ENCODE assay signal across 8 mouse cellular contexts in genomic region chr5:25848058-25848457, GRCm38 (mm10).
DNase-seq lines count a peak whose midpoint lies in the region; ATAC-seq and TF ChIP-seq lines count a peak whose summit lies in the region.
"Had no signal": no experiment of that assay in that cellular context is flagged by ENCODE, and none has a peak within 500 bp of the region (broad histone marks: within the 10 kb centered on the region; RNA-seq: fewer than 3 reads in every experiment).

No protein-coding gene starts in this region.

- no peak overlapping the region for H3K4me2 ChIP-seq in embryonic facial prominence, embryonic 14.5 days (ENCODE audit: low read depth, low read length)

- no peak overlapping the region for H3K4me3 ChIP-seq in spleen, adult 2 months (ENCODE audit: extremely low read depth, insufficient read depth, insufficient read length)
- H3K4me3 ChIP-seq in embryonic facial prominence, embryonic 14.5 days (ENCODE audit: low read depth, low read length), result no peak overlapping the region
- no peak overlapping the region for H3K4me3 ChIP-seq in layer of hippocampus, adult 2 months

- no peak for DNase-seq in spleen, adult 2 months (ENCODE audit: low read depth in 1 of 2, low spot score in 2 of 2)
- DNase-seq in spleen, adult 12 weeks (ENCODE audit: low spot score), result no peak
- peak; percentile 79 for DNase-seq in brain, embryonic 14.5 days (ENCODE audit: low read depth)
- DNase-seq in embryonic facial prominence, embryonic 14.5 days (ENCODE audit: low spot score), result peak; percentile 63
- peak; percentile 60 to 68 for DNase-seq in layer of hippocampus, adult 2 months (ENCODE audit: low spot score in 2 of 2)
- DNase-seq in neural tube, embryonic 10.5 days (ENCODE audit: extremely low spot score, low spot score), result peak; percentile 46
- DNase-seq in thymus, postnatal 14 days, result peak; percentile 34

- no peaks in the 10 kb centered on the region for H3K36me3 ChIP-seq in spleen, adult 2 months (ENCODE audit: control insufficient read depth, insufficient read depth, low read length)
- H3K36me3 ChIP-seq in embryonic facial prominence, embryonic 14.5 days (ENCODE audit: control insufficient read depth, insufficient read depth, low read length), result no peaks in the 10 kb centered on the region

- 0 out of 2 replicates have a peak, but pooled peaks have one; percentile 6 for TF ChIP-seq CTCF in spleen, adult 2 months (IDR thresholded peaks at IDR 0.05; ENCODE audit: extremely low read depth, insufficient read depth, insufficient read length, insufficient replicate concordance)
- TF ChIP-seq CTCF in brain, embryonic 14.5 days (IDR thresholded peaks at IDR 0.05; ENCODE audit: borderline replicate concordance, extremely low read depth, insufficient read depth, insufficient read length), result peak; percentile 72
- TF ChIP-seq CTCF in layer of hippocampus, adult 2 months (conservative IDR thresholded peaks at IDR 0.05), result peak; percentile 89

- no peak for ATAC-seq in embryonic facial prominence, embryonic 14.5 days (ENCODE audit: low read depth)

- TF ChIP-seq POLR2A in spleen, adult 2 months (IDR thresholded peaks at IDR 0.05; ENCODE audit: low read depth, low read length), result no peak
- no peak for TF ChIP-seq POLR2A in brain, embryonic 14.5 days (IDR thresholded peaks at IDR 0.05; ENCODE audit: borderline replicate concordance, extremely low read depth, insufficient read depth, insufficient read length, poor library complexity, severe bottlenecking)

- H3K9ac ChIP-seq in embryonic facial prominence, embryonic 14.5 days (ENCODE audit: low read depth, low read length), result no peak overlapping the region

- WGBS in spleen, adult 2 months, result 64% methylated on average over 9 of the region's 9 CpGs
- 49% methylated on average over 9 of the region's 9 CpGs for WGBS in embryonic facial prominence, embryonic 14.5 days

- H3K9me3 ChIP-seq in embryonic facial prominence, embryonic 14.5 days (ENCODE audit: control insufficient read depth, low read length), result no peaks in the 10 kb centered on the region

- H3K27me3 ChIP-seq in spleen, adult 2 months (ENCODE audit: control insufficient read depth, insufficient read depth, low read length), result no peaks in the 10 kb centered on the region
- H3K27me3 ChIP-seq in embryonic facial prominence, embryonic 14.5 days (replicated peaks; ENCODE audit: control insufficient read depth, insufficient read depth, low read length), result no peaks in the 10 kb centered on the region

- H3K4me1 ChIP-seq in spleen, adult 2 months (ENCODE audit: control insufficient read depth, insufficient read depth, insufficient read length), result no peaks in the 10 kb centered on the region
- H3K4me1 ChIP-seq in embryonic facial prominence, embryonic 14.5 days (ENCODE audit: control insufficient read depth, insufficient read depth, low read length), result no peaks in the 10 kb centered on the region

- H3K27ac ChIP-seq in spleen, adult 2 months (ENCODE audit: insufficient read depth, low read length), result no peak overlapping the region
- no peak overlapping the region for H3K27ac ChIP-seq in embryonic facial prominence, embryonic 14.5 days (replicated peaks; ENCODE audit: low read depth, low read length)
- no peak overlapping the region for H3K27ac ChIP-seq in layer of hippocampus, adult 2 months
- H3K27ac ChIP-seq: macrophage had no signal

Comparison
In these comparisons a context has a peak if more than half of its experiments do, and no peak if none do; other contexts are left out.
1. DNase-seq: peak in brain, embryonic 14.5 days (single experiment), embryonic facial prominence, embryonic 14.5 days (single experiment), layer of hippocampus, adult 2 months (2 of 2), neural tube, embryonic 10.5 days (single experiment) and thymus, postnatal 14 days (single experiment); none in spleen, adult 2 months (0 of 2) and spleen, adult 12 weeks (single experiment).
2. CTCF ChIP-seq: peak in every context shown above with its lines; median percentile 89 in layer of hippocampus, adult 2 months; 72 in brain, embryonic 14.5 days; 6 in spleen, adult 2 months.